Mouse (Mus musculus) liver, adult 2 months (tissue): Measurements from ENCODE around the gene Nadk.

Experiments used
- CTCF ChIP-seq: fragments of 200-500 bp; IDR thresholded peaks from 2 replicates; pipeline ENCODE4 v1.5.1; 2011; ENCODE audit warnings: low read depth, low read length, control low read depth
- POLR2A ChIP-seq: fragments of 200-500 bp; IDR thresholded peaks from 2 replicates; pipeline ENCODE4 v1.6.1; 2011; ENCODE audit warnings: low read length, control low read depth; ENCODE audit not compliant: insufficient read depth; ENCODE audit errors: extremely low read depth

GRCm38 (mm10) chr4:155624338-155625291 is 62.4 kb downstream of the Nadk start, which contains the start of gene Cdk11b:
- TF ChIP-seq CTCF (no peak), POLR2A (peak; percentile 74; the same call in 1 of the 2 replicates)
